Mouse (Mus musculus) limb, embryonic 11.5 days (tissue): Measurements from ENCODE around the gene Pfkl. TPM values are rescaled to one million over a fixed set of nuclear protein-coding genes. Genes with fewer than 3 reads are reported as not detected.

Source experiments
- ATAC-seq: fragments of 200-750 bp; cut with Nextera tagmentation; 2 replicates; pipeline ENCODE4 v1.8.0; 2017; ENCODE audit warnings: low read depth; ENCODE audit not compliant: insufficient number of reproducible peaks, low FRiP score, low TSS enrichment
- DNase-seq: peaks from one replicate; pipeline ENCODE4 v3.0.0-alpha.2; 2015; ENCODE audit warnings: low spot score
- H3K27ac ChIP-seq: fragments of 300-500 bp; sonication (generic); replicated peaks from 2 replicates; pipeline ENCODE4 v1.5.1; 2014; ENCODE audit warnings: low read depth, mild to moderate bottlenecking, low read length
- H3K27me3 ChIP-seq: fragments of 300-500 bp; sonication (generic); 2 replicates; pipeline ENCODE4 v1.6.1; 2014; ENCODE audit warnings: mild to moderate bottlenecking, low read length, mixed read lengths; ENCODE audit not compliant: control insufficient read depth, insufficient read depth
- H3K36me3 ChIP-seq: fragments of 300-500 bp; sonication (generic); 2 replicates; pipeline ENCODE4 v1.6.1; 2014; ENCODE audit warnings: mild to moderate bottlenecking, low read length, moderate library complexity, mixed read lengths; ENCODE audit not compliant: control insufficient read depth, insufficient read depth
- H3K4me1 ChIP-seq: fragments of 300-500 bp; sonication (generic); 2 replicates; pipeline ENCODE4 v1.6.1; 2014; ENCODE audit warnings: low read length, mixed read lengths; ENCODE audit not compliant: control insufficient read depth, insufficient read depth
- H3K4me2 ChIP-seq: fragments of 300-500 bp; sonication (generic); 2 replicates; pipeline ENCODE4 v1.6.1; 2014; ENCODE audit warnings: low read depth, mild to moderate bottlenecking, moderate library complexity; ENCODE audit not compliant: severe bottlenecking
- H3K4me3 ChIP-seq: fragments of 300-500 bp; sonication (generic); 2 replicates; pipeline ENCODE4 v1.5.1; 2014; ENCODE audit warnings: low read depth, low read length
- H3K9ac ChIP-seq: fragments of 300-500 bp; sonication (generic); 2 replicates; pipeline ENCODE4 v1.6.1; 2014; ENCODE audit warnings: mild to moderate bottlenecking, low read length
- H3K9me3 ChIP-seq: fragments of 300-500 bp; sonication (generic); 2 replicates; pipeline ENCODE4 v1.6.1; 2016; ENCODE audit warnings: low read length; ENCODE audit not compliant: control insufficient read depth
- WGBS: fragments of 180-500 bp; shearing (Covaris S2); extraction: QIAGEN DNeasy Blood & Tissue Kit; methylation state at CpG from one replicate; pipeline ENCODE4 v1.1.7; 2014; 5-methylcytosine and 5-hydroxymethylcytosine counted together
- polyA plus RNA-seq: library from polyadenylated mRNA; unstranded; fragments of >200 nt; fragmentation: Nextera tagmentation; extraction: Ambion mirVana; gene quantifications from 2 replicates; pipeline ENCODE4 v1.2.1, GENCODE M21; 2014

Pfkl gene
- polyA plus RNA-seq, 1 experiment from 2014 or later, result 161 TPM

DNA sequence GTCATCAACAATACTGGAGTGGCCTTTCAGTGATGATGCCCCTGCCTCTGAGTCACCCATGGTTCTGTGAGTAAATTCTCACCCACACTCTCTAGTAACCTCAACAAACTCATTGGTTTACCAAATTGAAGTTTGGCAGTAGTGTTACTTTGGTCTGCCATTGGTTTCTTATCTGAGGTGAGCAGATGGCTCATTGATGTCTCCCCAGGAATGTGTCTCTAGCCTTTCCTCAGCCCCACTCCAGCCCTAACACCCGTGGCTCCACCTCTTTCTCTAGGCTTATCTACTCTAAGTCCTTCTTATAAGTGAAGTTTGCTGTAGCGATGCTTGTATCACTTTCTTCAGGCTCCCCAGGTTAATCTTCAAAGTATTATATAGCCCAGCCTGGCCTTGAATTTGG lies 70.2 kb downstream of the Pfkl start:
- no peak overlapping the region for H3K4me3 ChIP-seq
- H3K9me3 ChIP-seq, result no peaks in the 10 kb centered on the region
- DNase-seq (no peak), ATAC-seq (no peak)
- H3K36me3 ChIP-seq, result no peaks in the 10 kb centered on the region
- H3K4me1 ChIP-seq, result no peaks in the 10 kb centered on the region
- 73% methylated on average over 2 of the region's 2 CpGs for WGBS
- no peak overlapping the region for H3K9ac ChIP-seq
- H3K4me2 ChIP-seq, result no peak overlapping the region
- no peaks in the 10 kb centered on the region for H3K27me3 ChIP-seq
- no peak overlapping the region for H3K27ac ChIP-seq

Other genes with a start within 250 kb of the Pfkl start
- not detected in 2 replicates for gene Gm3238, start 238.8 kb downstream of the Pfkl start, polyA plus RNA-seq
- not detected in 2 replicates for gene Gm7138, start 233.1 kb downstream of the Pfkl start, polyA plus RNA-seq
- gene Gm3250, start 227.5 kb downstream of the Pfkl start, polyA plus RNA-seq, result not detected in 2 replicates
- gene Gm7137, start 221.9 kb downstream of the Pfkl start, polyA plus RNA-seq, result not detected in 2 replicates
- gene Gm9639, start 215.0 kb downstream of the Pfkl start, polyA plus RNA-seq, result not detected in 2 replicates
- not detected in 2 replicates for gene Gm19668, start 210.9 kb downstream of the Pfkl start, polyA plus RNA-seq
- not detected in 2 replicates for gene Gm9507, start 198.2 kb downstream of the Pfkl start, polyA plus RNA-seq
- not detected in 2 replicates for gene Gm2696, start 195.4 kb downstream of the Pfkl start, polyA plus RNA-seq
- gene Krtap10-4, start 183.0 kb downstream of the Pfkl start, polyA plus RNA-seq, result not detected in 2 replicates
- not detected in 2 replicates for gene Krtap10-10, start 174.1 kb downstream of the Pfkl start, polyA plus RNA-seq
- gene Gm36176, start 163.3 kb downstream of the Pfkl start, polyA plus RNA-seq, result not detected in 2 replicates
- gene Gm10318, start 157.2 kb downstream of the Pfkl start, polyA plus RNA-seq, result not detected in 2 replicates
- not detected in 2 replicates for gene Gm3285, start 148.1 kb downstream of the Pfkl start, polyA plus RNA-seq
- 1.4 and 1.5 TPM in 2 replicates for gene Lrrc3, start 107.5 kb downstream of the Pfkl start, polyA plus RNA-seq
- gene Trpm2, start 39.5 kb downstream of the Pfkl start, polyA plus RNA-seq, result 0.10 and 0.27 TPM in 2 replicates
- gene 1810043G02Rik, start 31.6 kb downstream of the Pfkl start, polyA plus RNA-seq, result 29.5 and 31.0 TPM in 2 replicates
- gene Dnmt3l, start 31.9 kb upstream of the Pfkl start, polyA plus RNA-seq, result 0.11 TPM in 1 of 2 replicates, not detected in the other
- gene Aire, start 33.5 kb upstream of the Pfkl start, polyA plus RNA-seq, result 0.17 and 0.35 TPM in 2 replicates
- gene Icosl, start 59.2 kb upstream of the Pfkl start, polyA plus RNA-seq, result 2.6 and 2.7 TPM in 2 replicates
- gene D10Jhu81e, start 159.7 kb upstream of the Pfkl start, polyA plus RNA-seq, result 17.4 and 25.9 TPM in 2 replicates
- 23.7 and 26.5 TPM in 2 replicates for gene Pwp2, start 175.1 kb upstream of the Pfkl start, polyA plus RNA-seq
- gene Trappc10, start 234.6 kb upstream of the Pfkl start, polyA plus RNA-seq, result 12.0 and 14.4 TPM in 2 replicates